Comparison of ENCODE assay signal across 13 mouse cellular contexts in genomic region chr10:108504925-108505324, GRCm38 (mm10).
A peak's percentile ranks its signal among the peaks of the same experiment; 100 is the strongest.
DNase-seq lines count a peak whose midpoint lies in the region; ATAC-seq and TF ChIP-seq lines count a peak whose summit lies in the region.
"Had no signal": no experiment of that assay in that cellular context is flagged by ENCODE, and none has a peak within 500 bp of the region (broad histone marks: within the 10 kb centered on the region; RNA-seq: fewer than 3 reads in every experiment).

No protein-coding gene starts in this region.

- 0 out of 2 replicates have a peak, but pooled peaks cover 7% of the 10 kb centered on the region for H3K4me1 ChIP-seq in heart, embryonic 13.5 days
- H3K4me1 ChIP-seq in heart, embryonic 11.5 days (ENCODE audit: control insufficient read depth, insufficient read depth, low read length) = no peaks in the 10 kb centered on the region
- peaks cover 2% of the 10 kb centered on the region; the same call in 1 of the 2 replicates for H3K4me1 ChIP-seq in midbrain, embryonic 14.5 days (ENCODE audit: control insufficient read depth, insufficient read depth, low read length)
- H3K4me1 ChIP-seq in midbrain, embryonic 10.5 days = peaks cover 17% of the 10 kb centered on the region
- H3K4me1 ChIP-seq in kidney, postnatal 0 days (replicated peaks; ENCODE audit: insufficient read depth, low read length) = no peaks in the 10 kb centered on the region
- H3K4me1 ChIP-seq in stomach, embryonic 16.5 days (ENCODE audit: control insufficient read depth, insufficient read depth, low read length) = no peaks in the 10 kb centered on the region

- no peaks in the 10 kb centered on the region for H3K9me3 ChIP-seq in heart, embryonic 13.5 days
- no peaks in the 10 kb centered on the region for H3K9me3 ChIP-seq in heart, embryonic 11.5 days (replicated peaks; ENCODE audit: control insufficient read depth, low read length)
- no peaks in the 10 kb centered on the region for H3K9me3 ChIP-seq in midbrain, embryonic 14.5 days (ENCODE audit: control insufficient read depth, low read length)
- H3K9me3 ChIP-seq in midbrain, embryonic 10.5 days (replicated peaks) = no peaks in the 10 kb centered on the region
- H3K9me3 ChIP-seq in kidney, postnatal 0 days (replicated peaks; ENCODE audit: low read length) = no peaks in the 10 kb centered on the region
- no peaks in the 10 kb centered on the region for H3K9me3 ChIP-seq in stomach, embryonic 16.5 days (replicated peaks; ENCODE audit: control insufficient read depth, low read length)
- H3K9me3 ChIP-seq: neural tube, embryonic 12.5 days had no signal

- no peak overlapping the region for H3K4me3 ChIP-seq in heart, embryonic 13.5 days
- H3K4me3 ChIP-seq in heart, embryonic 11.5 days (ENCODE audit: low read depth, low read length) = no peak overlapping the region
- H3K4me3 ChIP-seq in midbrain, embryonic 14.5 days (replicated peaks; ENCODE audit: low read depth, low read length) = no peak overlapping the region
- H3K4me3 ChIP-seq in midbrain, embryonic 10.5 days = no peak overlapping the region
- peak overlapping the region; percentile 5; the same call in 1 of the 2 replicates for H3K4me3 ChIP-seq in kidney, postnatal 0 days (replicated peaks; ENCODE audit: low read depth, low read length)
- H3K4me3 ChIP-seq in stomach, embryonic 16.5 days (replicated peaks; ENCODE audit: low read length) = no peak overlapping the region
- H3K4me3 ChIP-seq: gastrocnemius, adult 2 months; neural tube, embryonic 12.5 days had no signal

- no peaks in the 10 kb centered on the region for H3K36me3 ChIP-seq in heart, embryonic 13.5 days
- H3K36me3 ChIP-seq in heart, embryonic 11.5 days (ENCODE audit: control insufficient read depth, insufficient read depth, low read length) = no peaks in the 10 kb centered on the region
- 0 out of 2 replicates have a peak, but pooled peaks cover 3% of the 10 kb centered on the region for H3K36me3 ChIP-seq in midbrain, embryonic 14.5 days (ENCODE audit: control insufficient read depth, insufficient read depth, low read length)
- H3K36me3 ChIP-seq in midbrain, embryonic 10.5 days = no peaks in the 10 kb centered on the region
- no peaks in the 10 kb centered on the region for H3K36me3 ChIP-seq in kidney, postnatal 0 days (ENCODE audit: insufficient read depth, low read length)
- H3K36me3 ChIP-seq in stomach, embryonic 16.5 days (ENCODE audit: control insufficient read depth, insufficient read depth, low read length) = no peaks in the 10 kb centered on the region
- H3K36me3 ChIP-seq: neural tube, embryonic 12.5 days had no signal

- H3K4me2 ChIP-seq in heart, embryonic 13.5 days = 0 out of 2 replicates have a peak overlapping the region, but pooled peaks have one; percentile 26
- H3K4me2 ChIP-seq in heart, embryonic 11.5 days = no peak overlapping the region
- H3K4me2 ChIP-seq in midbrain, embryonic 14.5 days (ENCODE audit: low read length) = no peak overlapping the region
- H3K4me2 ChIP-seq in kidney, postnatal 0 days (ENCODE audit: low read length) = peak overlapping the region; percentile 42
- peak overlapping the region; percentile 47 for H3K4me2 ChIP-seq in stomach, embryonic 16.5 days (ENCODE audit: low read depth, low read length)
- H3K4me2 ChIP-seq: neural tube, embryonic 12.5 days had no signal

- 46% methylated on average over 7 of the region's 7 CpGs for WGBS in heart, embryonic 13.5 days
- 43% methylated on average over 7 of the region's 7 CpGs for WGBS in heart, embryonic 11.5 days (ENCODE audit: insufficient replicate concordance)
- 62% methylated on average over 7 of the region's 7 CpGs for WGBS in midbrain, embryonic 14.5 days
- 80% methylated on average over 7 of the region's 7 CpGs for WGBS in midbrain, embryonic 10.5 days
- WGBS in kidney, postnatal 0 days = 56% methylated on average over 7 of the region's 7 CpGs
- 36% methylated on average over 7 of the region's 7 CpGs for WGBS in stomach, embryonic 16.5 days

- no peak for ATAC-seq in heart, embryonic 13.5 days (ENCODE audit: extremely low read depth, insufficient number of reproducible peaks, low FRiP score, low TSS enrichment)
- ATAC-seq in heart, embryonic 11.5 days (replicated peaks; ENCODE audit: insufficient number of reproducible peaks, low FRiP score, low TSS enrichment) = no peak
- no peak for ATAC-seq in midbrain, embryonic 14.5 days (ENCODE audit: low FRiP score, low TSS enrichment)
- ATAC-seq in kidney, postnatal 0 days (replicated peaks; ENCODE audit: low FRiP score, low read depth) = peak; percentile 87
- no peak for ATAC-seq in stomach, embryonic 16.5 days (ENCODE audit: insufficient read depth, low FRiP score)

- no peaks in the 10 kb centered on the region for H3K27me3 ChIP-seq in heart, embryonic 13.5 days (replicated peaks)
- no peaks in the 10 kb centered on the region for H3K27me3 ChIP-seq in heart, embryonic 11.5 days (ENCODE audit: control insufficient read depth, insufficient read depth, low read length)
- H3K27me3 ChIP-seq in midbrain, embryonic 14.5 days (ENCODE audit: control insufficient read depth, insufficient read depth, low read length) = no peaks in the 10 kb centered on the region
- H3K27me3 ChIP-seq in midbrain, embryonic 10.5 days (ENCODE audit: low read depth, poor library complexity, severe bottlenecking) = no peaks in the 10 kb centered on the region
- no peaks in the 10 kb centered on the region for H3K27me3 ChIP-seq in kidney, postnatal 0 days (ENCODE audit: insufficient read depth, low read length)
- no peaks in the 10 kb centered on the region for H3K27me3 ChIP-seq in stomach, embryonic 16.5 days (ENCODE audit: control insufficient read depth, insufficient read depth, low read length)
- H3K27me3 ChIP-seq: neural tube, embryonic 12.5 days had no signal

- H3K27ac ChIP-seq in heart, embryonic 13.5 days (replicated peaks) = no peak overlapping the region
- no peak overlapping the region for H3K27ac ChIP-seq in heart, embryonic 11.5 days (ENCODE audit: low read depth, low read length)
- no peak overlapping the region for H3K27ac ChIP-seq in midbrain, embryonic 14.5 days (replicated peaks; ENCODE audit: low read depth, low read length)
- no peak overlapping the region for H3K27ac ChIP-seq in midbrain, embryonic 10.5 days (replicated peaks)
- H3K27ac ChIP-seq in kidney, postnatal 0 days = peak overlapping the region; percentile 50; the same call in 1 of the 2 replicates
- peak overlapping the region; percentile 29; the same call in 1 of the 2 replicates for H3K27ac ChIP-seq in stomach, embryonic 16.5 days (ENCODE audit: low read length)
- H3K27ac ChIP-seq: gastrocnemius, adult 2 months; neural tube, embryonic 12.5 days had no signal

- H3K9ac ChIP-seq in heart, embryonic 13.5 days = no peak overlapping the region
- H3K9ac ChIP-seq in heart, embryonic 11.5 days (ENCODE audit: low read depth, low read length) = no peak overlapping the region
- no peak overlapping the region for H3K9ac ChIP-seq in midbrain, embryonic 14.5 days (replicated peaks; ENCODE audit: low read length)
- no peak overlapping the region for H3K9ac ChIP-seq in kidney, postnatal 0 days (ENCODE audit: low read depth, low read length)
- H3K9ac ChIP-seq in stomach, embryonic 16.5 days (ENCODE audit: low read length) = no peak overlapping the region
- H3K9ac ChIP-seq: neural tube, embryonic 12.5 days had no signal

- no peak for TF ChIP-seq CTCF in kidney, postnatal 0 days (IDR thresholded peaks at IDR 0.05; ENCODE audit: low read depth)

- DNase-seq in midbrain, embryonic 14.5 days = peak; percentile 19
- no peak for DNase-seq in midbrain, embryonic 10.5 days (ENCODE audit: low spot score)
- no peak for DNase-seq in kidney, postnatal 0 days (ENCODE audit: low spot score)
- DNase-seq in testis, postnatal 10 days (ENCODE audit: low spot score) = no peak
- no peak for DNase-seq in cerebellum, adult 11-12 months
- DNase-seq: adrenal gland, postnatal 14 days; cerebellum, adult 9-11 months; heart, postnatal 36 days had no signal

Comparison
In these comparisons a context has a peak if more than half of its experiments do, and no peak if none do; other contexts are left out.
1. H3K4me2 ChIP-seq: peak in heart, embryonic 13.5 days (single experiment), kidney, postnatal 0 days (single experiment) and stomach, embryonic 16.5 days (single experiment); none in heart, embryonic 11.5 days (single experiment) and midbrain, embryonic 14.5 days (single experiment).
2. H3K27ac ChIP-seq: peak in kidney, postnatal 0 days (single experiment) and stomach, embryonic 16.5 days (single experiment); none in heart, embryonic 13.5 days (single experiment), heart, embryonic 11.5 days (single experiment), midbrain, embryonic 14.5 days (single experiment) and midbrain, embryonic 10.5 days (single experiment).